ENCODE assay signal across 9 mouse cellular contexts in genomic region chr16:65472472-65473001, GRCm38 (mm10). TPM values are rescaled to one million over a fixed set of nuclear protein-coding genes. Genes with fewer than 3 reads are reported as not detected.
A peak's percentile ranks its signal among the peaks of the same experiment; 100 is the strongest.
DNase-seq lines count a peak whose midpoint lies in the region; ATAC-seq and TF ChIP-seq lines count a peak whose summit lies in the region.
"Had no signal": no experiment of that assay in that cellular context is flagged by ENCODE, and none has a peak within 500 bp of the region (broad histone marks: within the 10 kb centered on the region; RNA-seq: fewer than 3 reads in every experiment).

No protein-coding gene starts in this region.

- ATAC-seq in lung, postnatal 0 days, result no peak
- ATAC-seq in inflammation-experienced regulatory T-cells, adult 6 months, result peak; percentile 41
- 0 out of 2 replicates have a peak, but pooled peaks have one; percentile 60 for ATAC-seq in midbrain, embryonic 13.5 days

- H3K36me3 ChIP-seq in lung, postnatal 0 days (ENCODE audit: insufficient read depth, low read length), result no peaks in the 10 kb centered on the region
- no peaks in the 10 kb centered on the region for H3K36me3 ChIP-seq in midbrain, embryonic 13.5 days
- H3K36me3 ChIP-seq: lung, embryonic 15.5 days had no signal

- no peaks in the 10 kb centered on the region for H3K9me3 ChIP-seq in lung, postnatal 0 days (ENCODE audit: low read length)
- H3K9me3 ChIP-seq in midbrain, embryonic 13.5 days, result no peaks in the 10 kb centered on the region
- H3K9me3 ChIP-seq: lung, embryonic 15.5 days had no signal

- 14% methylated on average over 5 of the region's 5 CpGs for WGBS in lung, postnatal 0 days
- 22% methylated on average over 5 of the region's 5 CpGs for WGBS in midbrain, embryonic 13.5 days

- H3K4me2 ChIP-seq in lung, postnatal 0 days (replicated peaks; ENCODE audit: low read depth, low read length), result no peak overlapping the region
- no peak overlapping the region for H3K4me2 ChIP-seq in midbrain, embryonic 13.5 days (replicated peaks)
- H3K4me2 ChIP-seq: lung, embryonic 15.5 days had no signal

- no peaks in the 10 kb centered on the region for H3K4me1 ChIP-seq in lung, postnatal 0 days (ENCODE audit: insufficient read depth, low read depth, low read length)
- no peaks in the 10 kb centered on the region for H3K4me1 ChIP-seq in midbrain, embryonic 13.5 days (replicated peaks)
- H3K4me1 ChIP-seq: lung, embryonic 15.5 days had no signal

- no peak overlapping the region for H3K4me3 ChIP-seq in lung, postnatal 0 days (ENCODE audit: low read depth, low read length)
- H3K4me3 ChIP-seq in midbrain, embryonic 13.5 days (replicated peaks), result no peak overlapping the region
- H3K4me3 ChIP-seq: lung, embryonic 15.5 days had no signal

- peak; percentile 84 for TF ChIP-seq CTCF in lung, postnatal 0 days (IDR thresholded peaks at IDR 0.05)
- TF ChIP-seq CTCF in brain, embryonic 14.5 days (IDR thresholded peaks at IDR 0.05; ENCODE audit: borderline replicate concordance, extremely low read depth, insufficient read depth, insufficient read length), result peak; percentile 60; the same call in 1 of the 2 replicates

- no peak overlapping the region for H3K27ac ChIP-seq in lung, postnatal 0 days (ENCODE audit: low read length)
- H3K27ac ChIP-seq in midbrain, embryonic 13.5 days, result no peak overlapping the region
- H3K27ac ChIP-seq: lung, embryonic 15.5 days had no signal

- H3K27me3 ChIP-seq in lung, postnatal 0 days (replicated peaks; ENCODE audit: insufficient read depth, low read length), result no peaks in the 10 kb centered on the region
- H3K27me3 ChIP-seq in midbrain, embryonic 13.5 days, result no peaks in the 10 kb centered on the region
- H3K27me3 ChIP-seq: lung, embryonic 15.5 days had no signal

- peak; percentile 52 to 60 for DNase-seq in cerebellum, postnatal 10 days
- no peak for DNase-seq in cerebellum, adult 11-12 months
- DNase-seq in lung, postnatal 0 days (ENCODE audit: low spot score), result peak; percentile 54
- DNase-seq in lung, adult 18-20 months, result no peak
- peak; percentile 79 for DNase-seq in brain, embryonic 14.5 days (ENCODE audit: low read depth)
- no peak for DNase-seq in ovary, postnatal 14 days (ENCODE audit: low spot score)

- no peak for TF ChIP-seq POLR2A in brain, embryonic 14.5 days (IDR thresholded peaks at IDR 0.05; ENCODE audit: borderline replicate concordance, extremely low read depth, insufficient read depth, insufficient read length, poor library complexity, severe bottlenecking)

- no peak for TF ChIP-seq EP300 in lung, postnatal 0 days (IDR thresholded peaks at IDR 0.05)

- H3K9ac ChIP-seq in lung, postnatal 0 days (replicated peaks; ENCODE audit: low read depth), result no peak overlapping the region
- H3K9ac ChIP-seq in midbrain, embryonic 13.5 days (replicated peaks), result no peak overlapping the region
- H3K9ac ChIP-seq: lung, embryonic 15.5 days had no signal

RNA-seq across cellular contexts. Expression of gene Pou1f1, which starts 47.8 kb away (rescaled TPM):
- polyA plus RNA-seq in lung, postnatal 0 days (2015; fragmentation: Nextera tagmentation; extraction: Ambion mirVana), result not detected in 2 replicates
- 0.10 TPM in 1 of 2 replicates, not detected in the other for polyA plus RNA-seq in brain, embryonic 14.5 days (2012; rRNA removed)
- under 1 TPM in 2 of 3 experiments, not detected in 1; 0.24 to 0.26 TPM for polyA plus RNA-seq in inflammation-experienced regulatory T-cells, adult 6 months (2017; shearing (Covaris generic))
- not detected in 2 replicates for polyA plus RNA-seq in midbrain, embryonic 13.5 days (2015; fragmentation: Nextera tagmentation; extraction: Ambion mirVana)
- polyA plus RNA-seq: lung, embryonic 15.5 days had no signal

Comparison
In these comparisons a context has a peak if more than half of its experiments do, and no peak if none do; other contexts are left out.
1. DNase-seq: peak in cerebellum, postnatal 10 days (2 of 2), lung, postnatal 0 days (single experiment) and brain, embryonic 14.5 days (single experiment); none in cerebellum, adult 11-12 months (single experiment), lung, adult 18-20 months (0 of 2) and ovary, postnatal 14 days (single experiment).